Mouse (Mus musculus) limb, embryonic 13.5 days (tissue): Measurements from ENCODE around the gene 2310007B03Rik. TPM values are rescaled to one million over a fixed set of nuclear protein-coding genes. Genes with fewer than 3 reads are reported as not detected.

Experiments
- ATAC-seq: fragments of 200-750 bp; cut with Nextera tagmentation; 2 replicates; pipeline ENCODE4 v1.8.0; 2017; ENCODE audit warnings: low read depth, moderate number of reproducible peaks, moderate TSS enrichment; ENCODE audit not compliant: low FRiP score
- H3K27ac ChIP-seq: fragments of 300-500 bp; sonication (generic); 2 replicates; pipeline ENCODE4 v1.5.1; 2015; ENCODE audit warnings: inconsistent platforms, mild to moderate bottlenecking, moderate library complexity
- H3K27me3 ChIP-seq: fragments of 300-500 bp; sonication (generic); 2 replicates; pipeline ENCODE4 v1.6.1; 2015; ENCODE audit warnings: mild to moderate bottlenecking, inconsistent platforms
- H3K36me3 ChIP-seq: fragments of 300-500 bp; sonication (generic); 2 replicates; pipeline ENCODE4 v1.6.1; 2015; ENCODE audit warnings: inconsistent platforms, mild to moderate bottlenecking, moderate library complexity
- H3K4me1 ChIP-seq: fragments of 300-500 bp; sonication (generic); 2 replicates; pipeline ENCODE4 v1.6.1; 2015; ENCODE audit warnings: inconsistent platforms
- H3K4me2 ChIP-seq: fragments of 300-500 bp; sonication (generic); replicated peaks from 2 replicates; pipeline ENCODE4 v1.6.1; 2015; ENCODE audit warnings: inconsistent platforms, mild to moderate bottlenecking, moderate library complexity
- H3K4me3 ChIP-seq: fragments of 300-500 bp; sonication (generic); 2 replicates; pipeline ENCODE4 v1.5.1; 2015; ENCODE audit warnings: moderate library complexity, mild to moderate bottlenecking, inconsistent platforms
- H3K9ac ChIP-seq: fragments of 300-500 bp; sonication (generic); 2 replicates; pipeline ENCODE4 v1.6.1; 2015; ENCODE audit warnings: mild to moderate bottlenecking, inconsistent platforms
- H3K9me3 ChIP-seq: fragments of 300-500 bp; sonication (generic); 2 replicates; pipeline ENCODE4 v1.6.1; 2016; ENCODE audit warnings: inconsistent platforms
- WGBS: fragments of 180-500 bp; shearing (Covaris S2); methylation state at CpG from one replicate; pipeline ENCODE4 v1.1.7; 2015; 5-methylcytosine and 5-hydroxymethylcytosine counted together
- polyA plus RNA-seq: library from polyadenylated mRNA; unstranded; fragments of >200 nt; fragmentation: Nextera tagmentation; extraction: Ambion mirVana; gene quantifications from 2 replicates; pipeline ENCODE4 v1.2.1, GENCODE M21; 2015

2310007B03Rik gene
- polyA plus RNA-seq, 1 experiment from 2014 or later: 0.94 TPM

- Histone ChIP-seq H3K27me3 (no peaks in the 10 kb centered on the region; the same call in 1 of the 2 replicates), H3K9me3 (no peaks in the 10 kb centered on the region), H3K9ac (no peak overlapping the region), H3K27ac (peak overlapping the region; percentile 63), H3K36me3 (no peaks in the 10 kb centered on the region), H3K4me2 (no peak overlapping the region), H3K4me1 (peaks cover 13% of the 10 kb centered on the region), H3K4me3 (no peak overlapping the region)
- WGBS: 79% methylated on average over 8 of the region's 8 CpGs
- ATAC-seq: no peak
Measured at GRCm38 (mm10) chr1:93124066-93124465, 36.7 kb downstream of the 2310007B03Rik start.

GRCm38 (mm10) chr1:93123179-93123854 is 37.4 kb downstream of the 2310007B03Rik start:
- H3K4me3 ChIP-seq: no peak overlapping the region
- H3K9ac ChIP-seq: no peak overlapping the region
- ATAC-seq: peak; percentile 56; the same call in 1 of the 2 replicates
- H3K36me3 ChIP-seq: no peaks in the 10 kb centered on the region
- no peaks in the 10 kb centered on the region for H3K9me3 ChIP-seq
- H3K4me2 ChIP-seq: no peak overlapping the region
- no peaks in the 10 kb centered on the region; the same call in 1 of the 2 replicates for H3K27me3 ChIP-seq
- H3K4me1 ChIP-seq: peaks cover 9% of the 10 kb centered on the region
- H3K27ac ChIP-seq: peak overlapping the region; percentile 63
- 63% methylated on average over 11 of the region's 11 CpGs for WGBS

GRCm38 (mm10) chr1:93118816-93119215 is 41.9 kb downstream of the 2310007B03Rik start:
- Histone ChIP-seq H3K4me3 (no peak overlapping the region), H3K9ac (no peak overlapping the region), H3K36me3 (no peaks in the 10 kb centered on the region), H3K9me3 (no peaks in the 10 kb centered on the region), H3K27me3 (peaks cover 4% of the 10 kb centered on the region; the same call in 1 of the 2 replicates), H3K4me2 (no peak overlapping the region), H3K4me1 (peaks cover 14% of the 10 kb centered on the region), H3K27ac (no peak overlapping the region)
- WGBS: 41% methylated on average over 4 of the region's 4 CpGs
- no peak for ATAC-seq

GRCm38 (mm10) chr1:93115471-93115870 is 45.3 kb downstream of the 2310007B03Rik start:
- Histone ChIP-seq H3K36me3 (no peaks in the 10 kb centered on the region), H3K4me1 (peaks cover 10% of the 10 kb centered on the region), H3K4me3 (peak overlapping the region; percentile 38), H3K9ac (peak overlapping the region; percentile 59), H3K9me3 (no peaks in the 10 kb centered on the region), H3K27ac (no peak overlapping the region), H3K27me3 (0 out of 2 replicates have a peak, but pooled peaks cover 4% of the 10 kb centered on the region), H3K4me2 (peak overlapping the region; percentile 66)
- peak; percentile 74 for ATAC-seq
- 16% methylated on average over 12 of the region's 13 CpGs for WGBS

- H3K36me3 ChIP-seq: no peaks in the 10 kb centered on the region
- peak overlapping the region; percentile 66 for H3K4me2 ChIP-seq
- no peaks in the 10 kb centered on the region for H3K9me3 ChIP-seq
- peaks cover 10% of the 10 kb centered on the region for H3K4me1 ChIP-seq
- 28% methylated on average over 21 of the region's 21 CpGs for WGBS
- 0 out of 2 replicates have a peak, but pooled peaks cover 4% of the 10 kb centered on the region for H3K27me3 ChIP-seq
- H3K9ac ChIP-seq: peak overlapping the region; percentile 59
- peak; percentile 100 for ATAC-seq
- no peak overlapping the region for H3K27ac ChIP-seq
- H3K4me3 ChIP-seq: peak overlapping the region; percentile 38
Measured at GRCm38 (mm10) chr1:93114713-93115463, 45.9 kb downstream of the 2310007B03Rik start.

GRCm38 (mm10) chr1:93102700-93103099 is 58.0 kb downstream of the 2310007B03Rik start:
- H3K36me3 ChIP-seq: no peaks in the 10 kb centered on the region
- H3K27me3 ChIP-seq: peaks cover 66% of the 10 kb centered on the region
- no peak overlapping the region for H3K27ac ChIP-seq
- no peaks in the 10 kb centered on the region for H3K9me3 ChIP-seq
- no peak overlapping the region; the same call in 1 of the 2 replicates for H3K9ac ChIP-seq
- peaks cover 18% of the 10 kb centered on the region for H3K4me1 ChIP-seq
- no peak for ATAC-seq
- WGBS: 53% methylated on average over 7 of the region's 7 CpGs
- H3K4me3 ChIP-seq: no peak overlapping the region
- no peak overlapping the region for H3K4me2 ChIP-seq

- ATAC-seq: peak; percentile 78
- Histone ChIP-seq H3K36me3 (no peaks in the 10 kb centered on the region), H3K4me1 (peaks cover 18% of the 10 kb centered on the region), H3K27ac (no peak within 1 kb of the TSS), H3K9ac (peak within 1 kb of the TSS; percentile 65), H3K4me2 (peak within 1 kb of the TSS; percentile 99), H3K9me3 (no peaks in the 10 kb centered on the region), H3K4me3 (peak within 1 kb of the TSS; percentile 58), H3K27me3 (peaks cover 67% of the 10 kb centered on the region)
- 1% methylated on average over 39 of the region's 39 CpGs for WGBS
Measured at GRCm38 (mm10) chr1:93101571-93102061, 59.1 kb downstream of the 2310007B03Rik start, which contains the start of gene Kif1a. Gene Kif1a (minus strand): TSS chr1:93101951.

Other genes with a start within 250 kb of the 2310007B03Rik start
- 32.3 and 35.2 TPM in 2 replicates for gene Capn10, start 226.6 kb downstream of the 2310007B03Rik start, polyA plus RNA-seq
- 0.20 and 0.56 TPM in 2 replicates for gene Gpr35, start 210.1 kb downstream of the 2310007B03Rik start, polyA plus RNA-seq
- gene Aqp12, start 154.6 kb downstream of the 2310007B03Rik start, polyA plus RNA-seq: not detected in 2 replicates
- 18.3 and 19.2 TPM in 2 replicates for gene Kif1a, start 59.0 kb downstream of the 2310007B03Rik start, polyA plus RNA-seq
- gene Agxt, start 25.7 kb downstream of the 2310007B03Rik start, polyA plus RNA-seq: not detected in 2 replicates
- gene Crocc2, start 7.8 kb upstream of the 2310007B03Rik start, polyA plus RNA-seq: 0.31 and 0.32 TPM in 2 replicates
- 32.1 and 47.5 TPM in 2 replicates for gene Sned1, start 74.9 kb upstream of the 2310007B03Rik start, polyA plus RNA-seq
- gene Mterf4, start 145.0 kb upstream of the 2310007B03Rik start, polyA plus RNA-seq: 35.1 and 38.0 TPM in 2 replicates
- 52.3 and 61.4 TPM in 2 replicates for gene Ppp1r7, start 181.9 kb upstream of the 2310007B03Rik start, polyA plus RNA-seq
- gene Pask, start 182.5 kb upstream of the 2310007B03Rik start, polyA plus RNA-seq: 18.8 and 20.4 TPM in 2 replicates
- 1.3 and 1.8 TPM in 2 replicates for gene Ano7, start 213.0 kb upstream of the 2310007B03Rik start, polyA plus RNA-seq